Mouse (Mus musculus): ENCODE data around the gene Anxa4.

Anxa4 gene

DNA sequence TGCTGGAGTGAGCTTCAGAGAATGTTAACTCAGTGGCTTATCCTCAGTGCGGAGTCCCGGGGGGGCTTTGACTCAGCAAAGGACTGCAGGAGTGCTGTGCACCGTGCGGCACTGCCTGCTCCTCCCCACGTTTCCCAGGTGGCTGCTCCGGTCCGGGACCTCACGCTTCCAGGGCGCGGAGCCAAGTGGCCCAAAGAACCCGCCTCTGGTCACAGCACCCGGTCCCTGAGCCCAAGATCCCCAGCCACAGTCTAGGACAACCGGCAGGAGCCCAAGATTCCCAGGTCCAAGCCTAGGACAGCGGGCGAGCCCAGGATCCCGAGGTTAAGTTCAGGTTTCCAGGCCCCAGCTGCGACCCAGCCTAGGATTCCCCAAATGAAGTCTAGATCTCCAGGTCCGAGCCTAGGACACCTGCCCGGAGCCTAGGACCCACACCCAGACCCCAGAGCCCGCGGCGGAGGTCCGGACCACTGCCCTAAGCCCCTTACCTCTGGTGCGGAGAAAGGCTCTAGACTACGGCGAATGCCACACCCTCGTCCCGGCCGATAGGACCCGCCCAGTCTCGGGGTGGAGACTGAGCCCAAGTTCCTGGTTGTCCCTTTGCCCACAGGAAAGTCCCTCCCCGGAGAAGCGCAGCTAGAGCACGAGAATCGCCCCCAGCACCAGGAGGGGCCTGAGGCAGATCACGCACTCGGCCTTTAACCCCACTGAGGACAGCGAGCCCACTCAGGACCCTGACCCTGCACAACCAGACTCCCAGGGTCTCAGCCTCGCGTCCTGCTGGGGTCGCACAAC lies at the start of gene Anxa4:
Anxa4 (minus strand) TSS at position 564 of the 795 bp plus-strand sequence.
- DNase-seq = peak; percentile 79

DNA sequence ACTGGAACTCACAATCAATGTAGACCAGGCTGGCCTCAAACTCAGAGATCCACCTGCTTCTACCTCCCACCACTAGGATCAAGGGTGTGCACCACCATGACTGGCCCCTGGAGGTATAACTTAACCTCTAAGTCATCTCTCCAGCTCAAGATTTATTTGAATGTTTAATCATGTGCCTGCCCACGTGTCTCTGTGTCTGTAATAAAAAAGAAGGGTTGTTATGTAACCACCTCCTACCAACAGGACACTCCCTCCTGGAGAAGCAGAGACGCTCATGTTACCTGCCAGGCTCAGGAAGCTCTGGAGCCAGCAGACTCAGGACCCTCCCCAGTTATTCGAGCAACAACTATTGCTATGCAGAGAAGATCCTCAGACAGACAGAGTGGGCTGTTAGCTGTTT lies 48.6 kb upstream of the Anxa4 start:
- DNase-seq = no peak

DNA sequence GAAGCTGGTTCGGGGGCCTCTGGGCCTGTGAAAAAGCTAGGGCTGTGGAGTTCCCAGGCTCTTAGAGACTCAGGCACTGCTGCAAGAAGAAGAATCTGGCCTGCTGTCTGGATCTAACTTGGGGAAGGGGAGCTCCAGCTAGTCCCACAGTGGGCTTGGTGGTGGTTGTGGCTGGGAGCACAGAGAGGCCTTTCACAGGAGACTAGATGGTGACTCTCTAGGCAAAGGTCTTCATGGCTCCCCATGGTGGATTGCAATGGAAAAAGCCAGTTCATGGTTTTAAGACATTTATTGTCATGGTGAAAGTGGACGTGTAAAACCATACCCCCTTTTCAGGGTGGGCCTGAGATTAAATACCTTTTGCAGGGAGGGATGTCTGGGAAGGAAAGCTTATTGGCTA lies 45.7 kb upstream of the Anxa4 start:
- no peak for DNase-seq

DNA sequence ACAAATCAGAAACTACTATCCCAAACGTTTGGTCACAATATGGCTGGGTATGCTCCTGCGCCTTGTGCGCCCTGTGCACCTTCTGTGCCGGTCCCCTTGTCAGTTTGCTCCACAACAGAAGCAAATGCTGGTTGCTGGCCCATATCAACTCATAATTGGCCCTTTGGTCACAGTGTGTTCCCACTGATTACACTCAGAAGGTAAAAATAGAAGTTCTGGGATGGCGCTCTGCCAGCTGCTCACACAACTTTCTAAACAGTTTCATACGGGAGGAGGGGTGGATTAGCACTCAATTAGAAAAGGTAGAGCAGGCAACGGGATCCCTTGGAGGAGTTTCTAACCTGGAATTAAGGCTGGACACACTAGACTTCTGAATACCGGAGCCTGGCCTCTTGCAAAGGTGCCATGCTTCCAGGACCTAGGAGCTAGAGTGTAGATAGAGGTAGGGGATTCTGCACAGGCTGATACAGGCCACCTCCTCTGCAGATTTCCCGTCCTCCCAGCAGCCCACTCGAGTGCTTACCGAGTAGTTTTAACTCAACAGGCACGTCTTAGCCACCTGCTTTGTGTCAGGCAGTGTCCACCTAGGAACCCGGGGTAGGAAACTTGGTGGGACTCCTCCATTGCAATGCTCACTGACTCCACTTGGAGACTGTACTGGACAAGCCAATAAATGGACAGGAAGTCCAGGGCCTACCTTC lies 39.6 kb upstream of the Anxa4 start:
- no peak for DNase-seq

DNA sequence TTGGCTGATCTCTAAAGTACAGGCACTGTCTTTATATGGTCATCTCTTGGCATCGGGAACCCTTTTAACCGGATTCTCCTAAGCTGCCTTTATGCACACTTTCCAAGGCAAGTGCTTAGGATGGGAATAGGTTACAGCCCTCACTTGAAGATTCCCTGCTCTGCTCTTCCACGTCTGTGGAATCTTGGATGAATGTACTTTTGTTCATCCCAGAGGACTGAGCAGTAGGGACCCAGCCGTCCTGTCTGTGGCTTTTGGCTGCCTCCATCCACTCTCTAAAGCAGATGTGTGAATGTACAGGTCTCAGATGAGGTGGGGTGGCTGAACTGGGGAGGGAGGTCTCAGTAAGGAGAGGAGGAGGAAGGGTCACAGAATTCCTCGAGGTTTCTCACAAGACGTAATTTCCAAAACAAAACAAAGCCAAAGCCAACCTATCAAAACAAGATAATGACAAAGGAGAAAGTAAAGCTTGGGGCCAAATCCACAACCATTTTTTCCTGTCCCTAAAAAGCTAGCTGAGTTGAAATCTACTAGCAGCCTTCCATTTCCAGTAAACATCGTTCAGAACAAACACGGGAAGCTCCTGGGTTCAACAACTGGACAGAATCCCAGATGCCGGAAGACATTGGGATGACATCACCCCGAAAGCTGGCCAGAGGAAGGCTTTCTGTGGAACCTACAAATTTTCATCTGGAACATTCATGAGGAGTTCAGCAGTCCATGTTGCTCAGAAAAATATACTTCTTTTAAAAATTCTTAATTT lies 37.5 kb upstream of the Anxa4 start:
- DNase-seq = no peak

GRCm38 (mm10) chr6:86829768-86830167 lies 36.4 kb upstream of the Anxa4 start:
- DNase-seq = no peak

DNA sequence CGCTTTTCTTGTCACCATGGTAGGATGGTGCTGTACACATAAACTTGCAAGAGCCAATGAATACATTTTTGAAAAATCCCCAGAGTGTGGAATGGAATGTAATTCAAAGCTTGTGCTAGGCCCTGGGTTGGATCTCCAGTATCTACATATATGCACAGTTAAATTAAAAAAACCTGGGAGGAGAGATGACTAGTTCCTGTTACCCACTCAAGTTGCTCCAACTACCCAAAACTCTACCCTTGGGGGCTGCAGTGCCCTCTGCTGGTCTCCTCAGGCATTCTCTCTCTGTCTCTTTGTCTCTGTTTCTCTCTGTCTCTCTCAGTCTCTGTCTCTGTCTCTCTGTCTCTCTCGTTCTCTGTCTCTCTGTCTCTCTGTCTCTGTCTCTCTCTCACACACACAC lies 34.0 kb upstream of the Anxa4 start:
- no peak for DNase-seq

GRCm38 (mm10) chr6:86824401-86824800 lies 31.0 kb upstream of the Anxa4 start:
- DNase-seq = no peak

DNA sequence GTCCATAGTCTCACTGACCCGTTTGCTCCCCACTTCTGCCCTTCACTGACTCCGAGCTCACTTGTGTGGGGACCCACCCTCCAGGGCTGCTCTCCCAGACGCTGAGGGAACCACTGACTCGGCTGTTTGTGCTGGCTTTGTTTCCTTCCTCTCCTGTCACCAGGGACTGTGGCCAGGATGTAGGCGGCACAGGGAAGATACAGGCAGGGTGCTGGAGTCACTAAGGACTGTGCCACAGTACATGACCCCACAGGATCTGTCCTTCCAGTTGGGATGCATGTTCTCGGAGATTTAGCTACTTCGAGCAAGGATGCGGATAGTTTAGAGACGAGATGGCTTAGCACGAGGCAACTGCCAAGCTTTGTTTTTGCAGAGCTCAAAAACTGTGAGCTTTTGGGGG lies 30.4 kb upstream of the Anxa4 start:
- no peak for DNase-seq

DNA sequence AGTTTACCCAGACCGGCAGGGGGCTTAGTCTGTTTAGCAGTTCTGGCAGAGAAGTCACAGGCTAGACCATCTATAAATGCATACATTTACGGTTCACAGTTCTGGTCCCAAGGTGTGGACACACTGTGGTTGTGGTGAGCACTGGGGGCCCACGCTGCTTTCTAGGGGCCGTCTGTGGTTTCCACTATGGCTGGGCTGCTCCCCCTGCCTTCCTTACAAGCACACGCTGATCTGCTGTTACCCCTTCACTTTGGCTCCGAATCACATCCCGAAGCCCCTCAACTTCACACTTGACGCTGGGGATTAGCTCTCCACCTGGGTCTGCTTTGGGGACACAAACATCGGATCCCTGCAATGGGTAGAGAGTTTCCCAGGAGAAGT lies 29.7 kb upstream of the Anxa4 start:
- DNase-seq = no peak

GRCm38 (mm10) chr6:86822285-86823050 lies 29.1 kb upstream of the Anxa4 start:
- DNase-seq = peak; percentile 43

DNA sequence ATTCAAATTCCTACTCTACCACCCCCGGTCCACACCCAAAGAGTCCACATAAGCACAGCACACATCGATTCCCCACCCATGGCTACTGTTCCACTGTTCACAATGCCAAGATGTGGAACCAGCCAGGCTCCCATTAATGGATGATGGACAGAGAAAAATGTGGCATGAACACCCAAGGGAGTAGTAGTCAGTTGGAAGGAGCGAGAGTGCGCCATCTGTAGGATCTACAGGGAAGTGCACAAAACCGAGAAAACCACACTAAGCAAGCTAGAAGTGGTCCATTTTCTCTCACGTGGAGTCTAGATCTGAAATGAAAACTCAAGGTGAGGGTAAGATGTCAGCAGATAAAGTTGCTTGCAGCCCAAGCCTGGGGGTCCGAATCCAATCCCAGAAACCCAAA lies 27.3 kb upstream of the Anxa4 start:
- DNase-seq = no peak

DNA sequence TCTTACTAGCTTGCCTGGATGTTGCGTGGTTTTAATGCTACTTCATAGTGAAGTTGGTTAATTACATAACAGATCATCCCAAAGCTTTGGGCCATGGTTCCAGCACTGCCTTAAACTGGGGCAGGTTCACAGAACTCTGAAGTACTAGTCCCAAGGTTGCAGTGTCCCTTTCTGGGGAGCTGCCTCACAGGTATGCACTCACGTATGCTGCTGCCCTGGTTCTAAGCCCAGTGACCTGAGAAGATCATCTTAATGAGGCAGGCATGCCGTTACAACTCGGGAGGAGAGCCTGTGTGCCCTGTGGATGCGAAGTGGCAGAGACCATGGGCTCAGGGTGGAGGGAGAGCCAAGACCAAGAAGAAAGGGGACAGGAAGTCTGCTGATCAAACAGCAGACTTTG lies 26.5 kb upstream of the Anxa4 start:
- DNase-seq = no peak

- DNase-seq = no peak
Observed at GRCm38 (mm10) chr6:86818914-86819313, 25.5 kb upstream of the Anxa4 start.

DNA sequence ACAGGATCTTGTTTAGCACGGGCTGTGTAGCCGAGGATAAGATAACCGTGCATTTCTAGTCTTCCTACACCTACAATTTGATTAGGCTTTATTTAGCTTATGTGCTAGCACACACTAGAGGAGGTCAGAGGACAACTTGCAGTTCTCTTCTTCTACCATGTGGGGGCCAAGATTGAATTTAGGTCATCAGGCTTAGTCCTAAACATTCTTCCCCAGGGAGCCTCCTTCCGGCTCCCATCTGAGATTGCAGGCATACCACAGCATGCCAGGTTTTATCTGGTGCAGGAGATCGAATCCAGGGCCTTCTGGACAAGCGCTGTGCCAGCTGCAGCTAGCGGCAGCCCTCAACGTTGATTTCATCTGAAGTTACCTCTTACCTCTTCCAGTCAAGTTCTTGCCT lies 23.2 kb upstream of the Anxa4 start:
- DNase-seq = peak; percentile 81

- peak; percentile 69 for DNase-seq
Observed at GRCm38 (mm10) chr6:86815436-86815835, 22.1 kb upstream of the Anxa4 start.

DNA sequence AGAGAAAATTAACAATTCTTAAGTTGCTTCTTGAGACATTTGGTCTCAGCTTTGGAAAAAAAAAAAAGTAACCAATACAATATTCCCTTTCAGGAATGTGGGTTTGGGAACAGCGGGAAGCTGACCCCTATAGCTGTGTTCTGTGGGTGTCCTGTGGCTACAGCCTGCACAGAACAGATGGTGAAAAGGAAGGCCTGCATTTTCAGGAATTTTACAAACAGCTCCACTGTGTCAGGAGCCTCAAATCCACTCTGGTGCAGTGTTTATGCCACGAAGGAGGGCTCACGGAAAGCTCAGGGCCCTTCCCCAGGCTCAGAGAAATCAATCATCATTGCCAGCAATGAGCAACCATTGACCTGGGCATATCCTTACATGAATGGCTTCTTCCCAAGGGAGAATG lies 21.5 kb upstream of the Anxa4 start:
- no peak for DNase-seq

- peak; percentile 67 for DNase-seq
Observed at GRCm38 (mm10) chr6:86813341-86813740, 20.0 kb upstream of the Anxa4 start.

DNA sequence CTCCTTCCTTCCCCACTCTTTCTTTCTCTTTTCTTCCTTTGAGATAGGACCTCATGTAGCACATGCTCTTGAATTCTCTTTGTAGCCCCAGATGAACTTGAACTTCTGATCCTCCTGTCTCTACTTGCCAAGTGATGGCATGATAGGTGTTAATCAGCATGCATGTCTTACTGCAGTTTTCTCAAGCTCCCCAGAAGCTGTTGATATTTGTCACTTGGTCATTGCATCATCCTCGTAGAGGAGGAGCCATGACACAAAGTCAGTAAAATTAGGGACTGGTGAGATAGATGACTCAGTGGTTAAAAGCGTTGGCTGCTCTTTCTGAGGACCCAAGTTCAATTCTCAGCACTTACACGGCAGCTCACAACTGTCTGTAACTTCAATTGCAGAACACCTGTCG lies 19.5 kb upstream of the Anxa4 start:
- DNase-seq = no peak

- DNase-seq = peak; percentile 68
Observed at GRCm38 (mm10) chr6:86806455-86807086, 13.2 kb upstream of the Anxa4 start.

GRCm38 (mm10) chr6:86804646-86805045 lies 11.3 kb upstream of the Anxa4 start:
- no peak for DNase-seq

- DNase-seq = no peak
Observed at GRCm38 (mm10) chr6:86801431-86801830, 8.0 kb upstream of the Anxa4 start.

DNA sequence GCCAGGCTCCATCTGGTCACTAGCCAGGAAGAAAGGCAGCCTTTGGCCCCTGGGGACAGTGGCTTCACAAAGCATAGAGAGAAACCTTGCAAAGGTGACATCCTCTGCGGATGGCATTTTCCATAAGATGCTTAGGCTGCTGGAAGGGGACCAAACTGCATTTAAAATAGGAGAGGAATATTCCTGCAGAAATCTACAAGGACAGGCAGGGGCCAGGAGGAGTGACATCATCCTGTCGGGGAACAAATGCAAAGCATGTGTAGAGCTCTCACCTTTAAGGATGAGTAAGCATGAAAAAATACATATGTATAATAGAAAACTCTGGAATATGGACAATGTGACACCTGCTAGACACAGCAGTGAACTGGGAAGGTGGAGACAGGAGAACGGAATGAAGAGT lies 7.1 kb upstream of the Anxa4 start:
- DNase-seq = no peak

Measured in embryo, embryonic 11 days (tissue).